Mouse (Mus musculus) testis, adult 2 months (tissue): ENCODE measurements around the gene Dlg2.

ENCODE experiments used
- CTCF ChIP-seq: fragments of 200-500 bp; IDR thresholded peaks from 2 replicates; pipeline ENCODE4 v1.5.1; 2012; ENCODE audit warnings: low read depth, mild to moderate bottlenecking, inconsistent platforms, low read length, moderate library complexity; ENCODE audit not compliant: control insufficient read depth, insufficient read depth, insufficient replicate concordance
- POLR2A ChIP-seq: fragments of 200-500 bp; IDR thresholded peaks from 2 replicates; pipeline ENCODE4 v1.6.1; 2012; ENCODE audit warnings: low read depth, mild to moderate bottlenecking, inconsistent platforms, low read length, moderate library complexity; ENCODE audit not compliant: control insufficient read depth

- TF ChIP-seq POLR2A (no peak), CTCF (no peak)
Observed at GRCm38 (mm10) chr7:92373863-92374357, 1897.4 kb downstream of the Dlg2 start.
